Mouse (Mus musculus) myocyte (in vitro differentiated cells): ENCODE data around the gene Creb3l4.

Experiments used
- CEBPB ChIP-seq: IDR thresholded peaks from 2 replicates; pipeline ENCODE4 v1.6.1; 2011; ENCODE audit warnings: mild to moderate bottlenecking, moderate library complexity; ENCODE audit not compliant: poor library complexity, insufficient read depth, severe bottlenecking
- E2F4 ChIP-seq: IDR thresholded peaks from one replicate; pipeline ENCODE4 v1.6.1; 2011; ENCODE audit warnings: mild to moderate bottlenecking, control low read depth, moderate library complexity; ENCODE audit not compliant: insufficient read depth
- MAX ChIP-seq: IDR thresholded peaks from one replicate; pipeline ENCODE4 v1.6.1; 2011; ENCODE audit warnings: low read depth, mild to moderate bottlenecking, control low read depth
- POLR2A ChIP-seq: IDR thresholded peaks from one replicate; pipeline ENCODE4 v1.6.1; 2011; ENCODE audit warnings: low read depth, mild to moderate bottlenecking, control low read depth, moderate library complexity; ENCODE audit not compliant: insufficient read length
- POLR2AphosphoS2 ChIP-seq: IDR thresholded peaks from one replicate; pipeline ENCODE4 v1.6.1; 2011; ENCODE audit warnings: low read depth, control low read depth; ENCODE audit not compliant: insufficient read length
- SRF ChIP-seq: IDR thresholded peaks from one replicate; pipeline ENCODE4 v1.6.1; 2011; ENCODE audit warnings: low read depth; ENCODE audit not compliant: control insufficient read depth, insufficient read length

- TF ChIP-seq SRF (no peak), POLR2AphosphoS2 (no peak), POLR2A (no peak), MAX (no peak), E2F4 (no peak), CEBPB (no peak)
Observed at GRCm38 (mm10) chr3:90268971-90269370, 25.7 kb upstream of the Creb3l4 start.
